Mouse (Mus musculus) liver, embryonic 14.5 days (tissue): Measurements from ENCODE around the gene Socs7. TPM values are rescaled to one million over a fixed set of nuclear protein-coding genes. Genes with fewer than 3 reads are reported as not detected.
A peak's percentile ranks its signal among the peaks of the same experiment; 100 is the strongest.
"Not testable (repeated sequence)": the region's sequence is repeated elsewhere in the genome, so short reads cannot be mapped to it uniquely, and the experiment has no call there.

ENCODE experiments used
- ATAC-seq: fragments of 200-750 bp; cut with Nextera tagmentation; 2 replicates; pipeline ENCODE4 v1.8.0; 2017; ENCODE audit warnings: moderate number of reproducible peaks, mild to moderate bottlenecking, moderate library complexity; ENCODE audit not compliant: insufficient read depth
- DNase-seq, 3 experiments: peaks; one replicate each; pipeline ENCODE4 v3.0.0-alpha.2; 2012 to 2013; ENCODE audit warnings: low read depth in 3 of 3, low spot score in 3 of 3
- H3K27ac ChIP-seq: fragments of 300-500 bp; sonication (generic); 2 replicates; pipeline ENCODE4 v1.5.1; 2014; ENCODE audit warnings: moderate library complexity, mild to moderate bottlenecking, control low read depth, inconsistent platforms
- H3K27me3 ChIP-seq: fragments of 300-500 bp; sonication (generic); 2 replicates; pipeline ENCODE4 v1.6.1; 2014; ENCODE audit warnings: mild to moderate bottlenecking, low read length, moderate library complexity; ENCODE audit not compliant: control insufficient read depth, insufficient read depth
- H3K36me3 ChIP-seq: fragments of 300-500 bp; sonication (generic); replicated peaks from 2 replicates; pipeline ENCODE4 v1.6.1; 2014; ENCODE audit warnings: low read depth; ENCODE audit not compliant: control insufficient read depth, insufficient read depth
- H3K4me1 ChIP-seq, 2 experiments: fragments of 200-500 bp in 1 of 2; fragments of 300-500 bp in 1 of 2; sonication (generic) in 1 of 2; replicated peaks; 2 replicates each; pipeline ENCODE4 v1.6.1; 2012 to 2014; ENCODE audit warnings: antibody characterized with exemption in 1 of 2, inconsistent platforms in 1 of 2, low read length in 1 of 2; ENCODE audit not compliant: control insufficient read depth in 2 of 2, insufficient read depth in 2 of 2
- H3K4me2 ChIP-seq: fragments of 300-500 bp; sonication (generic); 2 replicates; pipeline ENCODE4 v1.6.1; 2014; ENCODE audit warnings: low read depth, mild to moderate bottlenecking, control low read depth, moderate library complexity
- H3K4me3 ChIP-seq, 2 experiments: fragments of 200-500 bp in 1 of 2; fragments of 300-500 bp in 1 of 2; sonication (generic) in 1 of 2; 2 replicates each; pipeline ENCODE4 v1.5.1; 2012 to 2014; ENCODE audit warnings: low read depth in 2 of 2, low read length in 2 of 2, mild to moderate bottlenecking in 2 of 2, control low read depth in 1 of 2, inconsistent platforms in 1 of 2, moderate library complexity in 1 of 2; ENCODE audit not compliant: insufficient read depth in 1 of 2
- H3K9ac ChIP-seq: fragments of 300-500 bp; sonication (generic); replicated peaks from 2 replicates; pipeline ENCODE4 v1.6.1; 2014; ENCODE audit warnings: mild to moderate bottlenecking, control low read depth, moderate library complexity
- H3K9me3 ChIP-seq: fragments of 300-500 bp; sonication (generic); 2 replicates; pipeline ENCODE4 v1.6.1; 2016; ENCODE audit warnings: low read length, mixed read lengths; ENCODE audit not compliant: control insufficient read depth
- CTCF ChIP-seq: IDR thresholded peaks from 2 replicates; pipeline ENCODE4 v1.5.1; 2016; ENCODE audit warnings: antibody characterized with exemption, low read depth, control low read depth
- EP300 ChIP-seq: IDR thresholded peaks from 2 replicates; pipeline ENCODE4 v1.6.1; 2016; ENCODE audit warnings: antibody characterized with exemption, low read depth
- WGBS: fragments of 180-500 bp; shearing (Covaris S2); extraction: QIAGEN DNeasy Blood & Tissue Kit; methylation state at CpG from one replicate; pipeline ENCODE4 v1.1.7; 2014; ENCODE audit not compliant: insufficient replicate concordance; 5-methylcytosine and 5-hydroxymethylcytosine counted together
- polyA plus RNA-seq, 2 experiments: library from polyadenylated mRNA; depleted of rRNA in 1 of 2; stranded (reverse) in 1 of 2; unstranded in 1 of 2; fragments of >200 nt; fragmentation: Nextera tagmentation in 1 of 2; extraction: Ambion mirVana in 1 of 2; gene quantifications; 2 replicates each; pipeline versions ENCODE4 v1.2.1 to v1.2.3; 2012 to 2014

The Socs7 gene
- polyA plus RNA-seq, 2 experiments: 0.38 to 2.4 TPM

DNA sequence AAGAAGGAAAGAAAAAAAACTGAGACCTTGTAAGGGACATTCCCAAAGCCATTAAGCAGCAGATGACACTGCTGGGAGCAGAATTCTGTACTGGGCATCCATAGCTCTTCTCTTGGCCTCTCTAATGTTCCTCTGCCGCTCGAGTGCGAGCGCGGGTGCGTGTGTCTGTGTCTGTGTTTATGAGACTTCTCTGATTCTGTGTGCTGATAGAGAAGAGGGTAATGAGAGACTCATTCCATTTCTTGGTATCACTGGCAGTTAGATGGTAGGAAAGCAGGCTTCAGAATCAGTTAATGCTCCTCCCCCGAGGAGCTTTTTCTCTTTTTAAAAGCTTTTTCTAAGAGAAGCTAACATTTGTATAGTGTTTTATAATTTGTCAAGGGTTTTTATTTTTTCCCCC lies 7.1 kb upstream of the Socs7 start:
- Histone ChIP-seq H3K9ac (no peak overlapping the region), H3K36me3 (no peaks in the 10 kb centered on the region), H3K27ac (no peak overlapping the region), H3K4me2 (no peak overlapping the region), H3K9me3 (no peaks in the 10 kb centered on the region), H3K4me1 (no peaks in the 10 kb centered on the region), H3K27me3 (no peaks in the 10 kb centered on the region), H3K4me3 (no peak overlapping the region)
- no peak for DNase-seq
- no peak for ATAC-seq
- WGBS: 67% methylated on average over 7 of the region's 7 CpGs
- no peak for TF ChIP-seq CTCF
- TF ChIP-seq EP300: no peak

DNA sequence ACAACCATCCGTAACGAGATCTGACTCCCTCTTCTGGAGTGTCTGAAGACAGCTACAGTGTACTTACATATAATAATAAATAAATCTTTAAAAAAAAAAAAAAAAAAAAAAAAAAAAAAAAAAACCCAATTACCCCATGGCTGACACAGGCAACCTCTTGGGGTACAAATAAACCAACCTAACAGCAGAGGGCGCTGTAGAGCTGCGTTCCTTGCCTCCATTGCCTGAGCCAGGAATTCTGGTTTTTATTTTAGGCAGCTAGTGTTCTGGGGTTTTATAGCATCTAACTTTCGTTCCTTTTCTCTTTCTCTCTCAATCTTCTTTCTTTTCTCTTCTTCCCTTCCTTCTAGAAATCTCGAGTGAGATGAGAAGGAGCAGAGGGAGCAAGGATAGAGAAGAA lies 4.7 kb upstream of the Socs7 start:
- H3K4me1 ChIP-seq, ATAC-seq, H3K27ac ChIP-seq, H3K9me3 ChIP-seq, H3K27me3 ChIP-seq, H3K36me3 ChIP-seq, H3K9ac ChIP-seq, H3K4me3 ChIP-seq, H3K4me2 ChIP-seq: not testable (repeated sequence)
- peak; percentile 86 for TF ChIP-seq CTCF
- DNase-seq: peak; percentile 55 to 66 (median 63)
- 5% methylated on average over 4 of the region's 6 CpGs for WGBS

DNA sequence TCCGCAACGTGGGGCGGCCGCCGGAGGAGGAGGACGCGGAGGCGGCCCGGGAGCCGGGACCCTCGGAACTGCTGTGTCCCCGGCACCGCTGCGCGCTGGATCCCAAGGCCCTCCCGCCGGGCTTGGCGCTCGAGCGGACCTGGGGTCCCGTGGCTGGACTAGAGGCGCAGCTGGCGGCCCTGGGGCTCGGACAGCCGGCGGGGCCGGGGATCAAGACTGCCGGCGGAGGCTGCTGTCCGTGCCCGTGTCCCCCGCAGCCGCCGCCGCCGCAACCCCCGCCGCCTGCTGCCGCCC lies 245 bp downstream of the Socs7 start:
- WGBS: under 1% methylated on average over 33 of the region's 39 CpGs

DNA sequence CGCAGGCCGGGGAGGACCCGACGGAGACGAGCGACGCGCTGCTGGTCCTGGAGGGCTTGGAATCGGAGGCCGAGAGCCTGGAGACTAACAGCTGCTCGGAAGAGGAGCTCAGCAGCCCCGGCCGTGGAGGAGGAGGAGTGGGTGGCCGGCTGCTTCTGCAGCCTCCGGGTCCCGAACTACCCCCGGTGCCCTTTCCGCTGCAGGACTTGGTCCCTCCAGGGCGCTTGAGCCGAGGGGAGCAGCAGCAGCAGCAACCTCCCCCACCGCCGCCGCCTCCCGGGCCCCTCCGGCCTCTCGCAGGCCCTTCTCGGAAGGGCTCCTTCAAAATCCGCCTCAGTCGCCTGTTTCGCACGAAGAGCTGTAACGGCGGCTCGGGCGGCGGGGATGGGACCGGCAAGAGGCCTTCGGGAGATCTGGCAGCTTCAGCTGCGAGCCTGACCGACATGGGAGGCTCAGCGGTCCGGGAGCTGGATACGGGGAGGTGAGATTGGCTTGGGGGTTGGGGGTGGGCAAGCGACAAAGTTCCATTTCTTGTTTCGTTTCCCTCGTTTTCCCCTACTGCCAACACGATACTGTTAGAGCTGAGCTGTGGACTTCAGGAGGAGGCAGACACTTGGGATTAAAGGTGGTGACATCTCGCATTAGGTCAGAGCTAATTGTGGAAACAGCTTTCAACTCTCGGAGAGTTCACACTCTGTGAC lies 742 bp downstream of the Socs7 start:
- no peak for DNase-seq
- TF ChIP-seq CTCF (no peak), EP300 (no peak)
- WGBS: under 1% methylated on average over 47 of the region's 49 CpGs
- Histone ChIP-seq H3K9ac (peak overlapping the region; percentile 84), H3K27me3 (no peaks in the 10 kb centered on the region), H3K4me3 (peak overlapping the region; percentile 61 to 98), H3K4me2 (peak overlapping the region; percentile 80), H3K36me3 (no peaks in the 10 kb centered on the region), H3K27ac (peak overlapping the region; percentile 58), H3K4me1 (peaks cover 18 to 22% of the 10 kb centered on the region in 2 experiments), H3K9me3 (no peaks in the 10 kb centered on the region)
- peak; percentile 5; the same call in 1 of the 2 replicates for ATAC-seq

More for the DNA sequence above, 245 bp downstream of the Socs7 start:
- peak overlapping the region; percentile 80 for H3K4me2 ChIP-seq
- no peaks in the 10 kb centered on the region for H3K27me3 ChIP-seq
- H3K27ac ChIP-seq: peak overlapping the region; percentile 58
- ATAC-seq (peak; percentile 18; the same call in 1 of the 2 replicates), DNase-seq (no peak)
- H3K9ac ChIP-seq: peak overlapping the region; percentile 84
- no peaks in the 10 kb centered on the region for H3K9me3 ChIP-seq
- H3K36me3 ChIP-seq: no peaks in the 10 kb centered on the region
- TF ChIP-seq EP300 (no peak), CTCF (no peak)
- peak overlapping the region; percentile 61 to 98 for H3K4me3 ChIP-seq
- peaks cover 18 to 22% of the 10 kb centered on the region in 2 experiments for H3K4me1 ChIP-seq

DNA sequence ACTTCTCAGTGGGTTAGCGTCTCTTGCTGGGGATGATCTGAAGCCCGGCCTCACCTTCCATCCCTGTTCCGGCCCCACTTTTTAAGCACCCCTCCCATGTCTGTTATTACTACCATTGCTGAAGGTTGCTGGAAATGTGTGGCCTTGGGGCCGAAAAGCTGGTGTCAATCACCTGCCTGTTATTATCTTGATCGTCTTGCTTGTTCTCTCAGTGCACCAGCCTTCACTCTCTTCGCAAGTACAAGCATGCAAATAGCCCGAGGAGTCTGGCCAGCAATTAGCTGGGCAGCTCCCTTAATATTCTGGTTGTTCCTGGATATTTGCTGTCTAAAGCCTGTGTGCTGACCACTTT lies 1.3 kb downstream of the Socs7 start:
- Histone ChIP-seq H3K4me2 (peak overlapping the region; percentile 80), H3K27ac (peak overlapping the region; percentile 58), H3K9me3 (no peaks in the 10 kb centered on the region), H3K4me1 (peaks cover 18 to 22% of the 10 kb centered on the region in 2 experiments), H3K9ac (peak overlapping the region; percentile 84), H3K27me3 (no peaks in the 10 kb centered on the region), H3K4me3 (peak overlapping the region; percentile 61 to 98), H3K36me3 (no peaks in the 10 kb centered on the region)
- 2% methylated on average over 7 of the region's 7 CpGs for WGBS
- TF ChIP-seq EP300: no peak
- DNase-seq (peak in 1 of 3 experiments; percentile 24), ATAC-seq (no peak)
